Mouse (Mus musculus): ENCODE data around the gene Tctn1. TPM values are rescaled to one million over a fixed set of nuclear protein-coding genes. Genes with fewer than 3 reads are reported as not detected.
A peak's percentile ranks its signal among the peaks of the same experiment; 100 is the strongest.

The Tctn1 gene
- total RNA-seq, 2 experiments from 2014 or later: 2.4 to 3.0 TPM

DNA sequence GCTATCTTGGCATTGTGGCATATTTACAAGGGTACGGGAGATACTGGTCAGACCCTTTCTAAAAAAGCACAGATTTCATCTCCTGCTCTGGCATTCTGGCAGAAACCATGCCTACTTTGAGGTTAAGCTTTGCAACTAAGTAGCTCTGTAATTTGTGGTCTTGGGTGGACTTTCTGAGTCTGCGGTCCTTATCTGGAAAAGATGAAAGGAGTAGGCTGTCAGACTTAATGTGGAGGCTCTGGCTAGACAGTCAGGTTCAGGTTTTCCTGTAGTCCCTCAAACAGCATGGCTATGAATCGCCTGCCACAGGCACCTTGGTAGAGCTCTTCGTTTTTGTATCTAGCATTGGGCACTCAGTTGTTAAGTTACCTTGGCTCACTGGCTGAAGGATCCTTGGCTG lies 22.8 kb upstream of the Tctn1 start:
- DNase-seq: no peak
- intact Hi-C loops (cut with DNase I; ENCODE audit: low total_unique reads): no loop called here

DNA sequence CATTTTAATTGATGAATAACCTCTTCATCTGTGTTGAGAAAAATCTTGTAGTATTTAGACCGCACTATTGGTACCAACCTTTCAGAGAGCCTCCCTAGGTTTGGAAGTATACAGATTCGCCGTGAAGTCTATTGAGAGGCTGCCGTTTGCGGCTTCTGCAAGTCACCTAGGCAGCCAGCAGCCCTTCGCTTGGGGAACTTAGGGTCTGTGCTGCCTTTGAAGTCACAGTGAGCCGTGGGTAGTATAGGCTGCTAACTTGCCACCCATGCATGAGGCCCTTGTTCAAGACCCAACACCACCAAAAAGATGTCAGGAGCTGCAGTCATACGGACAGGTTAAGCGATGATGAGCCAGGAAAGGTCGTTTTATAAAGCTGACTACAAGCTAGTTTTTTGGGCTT lies 21.9 kb upstream of the Tctn1 start:
- no peak for DNase-seq
- intact Hi-C loops (cut with DNase I; ENCODE audit: low total_unique reads): no loop called here

DNA sequence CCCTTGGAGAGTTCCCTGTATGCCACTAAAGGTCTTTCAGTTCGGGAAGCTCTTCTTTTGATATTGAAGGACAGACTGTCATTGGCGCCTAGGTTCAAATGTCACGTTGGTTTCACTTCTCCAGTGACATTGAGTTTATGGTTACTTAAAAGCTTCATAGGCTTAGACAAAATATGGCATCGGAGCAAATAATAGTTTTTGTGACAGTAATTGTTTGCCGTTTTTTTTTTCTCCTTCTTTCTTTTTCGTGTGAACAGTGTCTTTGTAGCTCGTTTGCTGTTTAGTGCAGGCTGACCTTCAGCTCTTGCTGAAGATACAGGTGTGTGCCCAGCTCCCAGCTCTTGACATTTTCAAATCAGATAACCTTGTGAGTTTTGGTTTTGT lies 21.5 kb upstream of the Tctn1 start:
- intact Hi-C loops (cut with DNase I; ENCODE audit: low total_unique reads): no loop called here
- no peak for DNase-seq

DNA sequence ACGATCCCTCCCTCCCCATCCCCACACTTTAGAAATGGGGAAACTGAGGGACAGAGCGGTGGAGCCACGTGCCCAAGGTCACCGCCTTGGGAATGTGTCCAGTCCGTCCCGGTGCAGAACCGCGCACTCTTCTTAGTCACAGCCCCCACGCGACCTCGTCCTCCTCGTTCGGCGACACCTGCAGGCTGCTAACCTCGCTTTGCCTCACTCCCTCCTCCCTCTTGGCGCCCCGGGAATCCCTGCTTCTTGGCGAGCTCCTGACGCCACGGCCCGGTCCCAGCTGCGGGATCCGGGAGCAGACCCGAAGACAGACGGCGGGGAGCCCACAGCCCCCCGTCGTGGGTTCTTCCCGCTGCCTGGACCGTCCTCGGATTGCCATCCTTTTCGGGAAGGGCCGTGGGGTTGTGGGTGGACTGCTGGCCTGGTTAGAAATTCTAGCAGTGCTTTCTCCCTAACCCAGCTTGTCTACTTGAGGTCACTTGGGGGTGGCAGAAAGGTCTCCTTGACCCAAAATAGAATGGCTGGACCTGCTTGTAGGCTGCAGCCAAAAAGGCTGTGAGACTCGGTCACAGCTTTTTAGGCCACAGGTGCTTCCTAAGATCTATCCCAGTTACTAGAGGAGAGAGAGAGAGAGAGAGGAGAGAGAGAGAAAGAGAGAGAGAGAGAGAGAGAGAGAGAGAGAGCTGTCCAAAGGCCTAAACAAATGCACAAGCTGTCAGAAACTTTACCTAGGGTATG lies 20.9 kb upstream of the Tctn1 start:
- peak; percentile 69 for DNase-seq
- intact Hi-C loops (cut with DNase I; ENCODE audit: low total_unique reads): no loop called here

DNA sequence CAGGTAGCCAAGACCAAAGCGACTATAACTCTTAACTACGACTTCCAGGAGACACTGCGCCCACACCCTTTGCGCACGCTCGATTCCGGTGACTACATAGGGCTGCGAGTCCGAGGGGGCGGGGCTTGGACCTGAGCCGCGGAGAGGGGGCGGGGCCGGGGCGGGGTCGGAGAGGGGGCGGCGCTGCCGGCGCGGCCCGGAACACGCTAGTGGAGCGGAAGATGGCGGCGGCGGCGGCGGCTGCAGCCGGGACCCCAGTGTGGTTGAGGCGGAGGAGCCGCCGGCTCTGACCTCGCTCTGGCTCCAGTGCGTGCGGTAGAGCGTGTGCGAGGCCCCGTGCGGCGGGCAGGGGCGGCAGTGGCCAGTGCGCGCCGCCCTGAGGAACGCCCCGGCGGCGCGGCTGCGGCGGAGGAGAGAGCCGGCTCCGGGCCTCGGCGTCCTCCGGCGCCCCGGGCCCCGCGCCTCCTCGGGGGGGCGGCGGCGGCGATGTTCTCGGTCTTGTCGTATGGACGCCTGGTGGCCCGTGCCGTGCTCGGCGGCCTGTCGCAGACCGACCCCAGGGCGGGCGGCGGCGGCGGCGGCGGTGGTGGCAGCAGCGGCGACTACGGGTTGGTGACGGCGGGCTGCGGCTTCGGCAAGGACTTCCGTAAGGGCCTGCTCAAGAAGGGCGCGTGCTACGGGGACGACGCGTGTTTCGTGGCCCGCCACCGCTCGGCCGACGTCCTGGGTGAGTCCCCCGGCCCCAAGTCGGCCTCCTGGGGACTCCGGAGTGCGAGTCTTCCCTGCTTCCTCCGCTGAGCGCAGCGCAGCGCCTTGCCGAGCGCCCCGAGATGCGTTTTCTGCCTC lies 20.1 kb upstream of the Tctn1 start, which contains the start of gene Pptc7:
Gene Pptc7 (plus strand): TSS at position 183 of the 846 bp plus-strand sequence.
- intact Hi-C loops (cut with DNase I; ENCODE audit: low total_unique reads): no loop called here
- peak; percentile 93 for DNase-seq

DNA sequence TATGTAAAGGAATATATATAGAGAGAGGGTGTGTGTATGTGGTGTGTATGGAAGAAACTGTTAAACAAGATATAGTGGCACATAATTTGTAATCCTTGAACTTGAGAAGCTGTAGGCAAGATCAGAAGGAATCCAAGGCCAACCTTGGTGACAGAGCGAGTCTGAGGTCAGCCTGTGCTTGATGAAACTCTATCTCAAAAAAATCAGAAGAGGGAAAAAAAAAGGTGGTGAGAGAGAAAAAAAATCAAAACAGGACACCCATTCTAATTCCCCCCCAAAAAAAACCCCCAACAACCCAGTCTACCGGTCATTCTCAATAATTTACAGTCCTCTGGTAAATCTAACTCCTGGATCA lies 19.5 kb upstream of the Tctn1 start:
- no peak for DNase-seq

DNA sequence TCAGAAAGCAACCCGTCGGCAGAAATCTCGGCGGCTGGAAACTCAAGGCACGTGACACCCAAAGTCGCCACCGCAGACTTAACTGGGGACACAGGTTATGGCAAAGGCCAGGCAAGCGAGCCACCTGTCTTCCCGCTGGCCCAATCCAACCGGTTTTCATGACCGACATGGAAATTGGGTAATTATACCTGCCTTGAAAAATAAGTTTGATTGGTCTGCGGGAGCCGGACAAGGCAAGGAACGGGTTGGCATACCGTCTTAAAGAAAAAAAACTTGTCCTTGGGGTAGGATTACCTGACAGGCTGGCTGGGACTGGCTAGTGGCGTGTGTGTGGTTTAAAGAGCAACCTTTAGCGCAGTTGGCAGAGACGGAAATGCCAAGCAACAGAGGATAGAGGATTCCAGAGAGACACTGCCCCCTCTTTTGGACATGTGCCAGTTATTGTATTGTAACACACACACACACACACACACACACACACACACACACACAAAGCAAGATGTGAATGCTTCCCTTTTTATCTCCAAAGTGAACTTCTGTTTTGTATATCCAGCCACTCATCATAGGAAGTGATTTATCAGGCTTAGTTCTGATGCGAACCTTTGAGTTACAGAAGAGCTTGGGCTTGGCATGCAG lies 16.7 kb upstream of the Tctn1 start:
- peak; percentile 66 for DNase-seq
- intact Hi-C loops (cut with DNase I; ENCODE audit: low total_unique reads): no loop called here

More for the DNA sequence above, 19.5 kb upstream of the Tctn1 start:
- intact Hi-C loops (cut with DNase I; ENCODE audit: low total_unique reads): no loop called here

DNA sequence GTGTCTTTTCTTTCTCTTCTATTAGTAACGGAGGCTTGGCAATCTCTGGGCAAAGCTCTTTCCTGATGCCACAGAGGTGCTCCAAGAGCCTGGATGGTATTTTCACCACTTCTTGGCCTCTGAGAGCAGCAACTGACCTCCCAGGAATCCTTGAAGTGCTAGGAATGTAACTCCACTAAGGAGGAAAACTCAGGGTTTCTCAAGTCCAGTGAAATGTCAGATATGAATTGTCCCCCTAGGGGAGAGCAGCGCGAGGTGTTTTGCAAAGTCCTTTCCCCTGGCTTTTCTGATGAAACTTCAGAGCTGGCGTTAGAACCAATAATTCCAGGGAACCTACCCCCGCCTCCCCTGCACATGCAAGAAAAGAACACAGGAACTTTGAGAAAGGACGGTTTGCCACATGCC lies 16.2 kb upstream of the Tctn1 start:
- intact Hi-C loops (cut with DNase I; ENCODE audit: low total_unique reads): no loop called here
- no peak for DNase-seq

DNA sequence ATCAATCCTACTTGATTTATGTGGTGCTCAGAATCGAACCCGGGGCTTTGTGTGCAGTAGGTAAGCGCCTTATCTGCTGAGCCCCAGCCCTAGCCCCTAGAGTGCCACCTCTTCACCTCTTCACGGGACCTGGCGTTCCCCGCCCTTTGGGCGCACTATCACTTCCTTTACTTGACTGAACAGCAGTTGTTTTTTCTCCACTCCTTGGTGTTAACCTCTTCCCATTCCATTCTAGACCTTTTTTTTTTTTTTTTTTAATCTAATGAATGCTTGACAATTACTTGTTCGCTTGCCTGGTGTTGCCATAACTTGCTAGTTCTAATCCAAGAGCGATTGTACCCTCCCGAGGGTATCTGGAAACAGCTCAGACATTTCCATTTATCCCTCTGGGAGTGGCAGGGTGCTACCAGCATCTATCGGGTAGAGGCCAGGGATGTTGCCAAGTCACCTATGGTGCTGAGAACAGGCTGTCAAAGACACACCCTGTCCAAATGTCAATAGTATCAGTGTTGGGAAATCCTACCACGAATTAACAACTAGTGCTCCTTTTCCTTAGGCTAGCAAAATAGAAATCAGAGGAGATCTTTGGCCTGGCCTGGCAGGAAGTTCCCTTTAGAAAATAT lies 15.7 kb upstream of the Tctn1 start:
- intact Hi-C loops (cut with DNase I; ENCODE audit: low total_unique reads): no loop called here
- DNase-seq: no peak

DNA sequence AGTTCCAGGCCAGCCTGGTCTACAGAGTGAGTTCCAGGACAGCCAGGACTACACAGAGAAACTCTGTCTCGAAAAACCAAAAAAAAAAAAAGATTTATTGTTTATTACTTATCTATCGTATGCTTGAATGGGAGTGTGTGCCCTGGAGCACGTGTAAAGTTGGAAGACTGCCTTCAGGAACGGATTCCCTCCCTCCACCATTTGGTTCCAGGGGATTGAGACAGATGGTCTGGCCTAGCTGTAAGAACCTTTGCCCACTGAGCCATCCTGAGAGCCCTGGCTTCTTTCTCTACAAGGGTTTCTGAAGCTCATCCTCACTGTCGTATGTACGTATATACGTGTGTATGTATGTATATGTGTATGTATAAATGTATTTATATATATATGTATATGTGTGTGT lies 14.7 kb upstream of the Tctn1 start:
- intact Hi-C loops (cut with DNase I; ENCODE audit: low total_unique reads): no loop called here
- no peak for DNase-seq

DNA sequence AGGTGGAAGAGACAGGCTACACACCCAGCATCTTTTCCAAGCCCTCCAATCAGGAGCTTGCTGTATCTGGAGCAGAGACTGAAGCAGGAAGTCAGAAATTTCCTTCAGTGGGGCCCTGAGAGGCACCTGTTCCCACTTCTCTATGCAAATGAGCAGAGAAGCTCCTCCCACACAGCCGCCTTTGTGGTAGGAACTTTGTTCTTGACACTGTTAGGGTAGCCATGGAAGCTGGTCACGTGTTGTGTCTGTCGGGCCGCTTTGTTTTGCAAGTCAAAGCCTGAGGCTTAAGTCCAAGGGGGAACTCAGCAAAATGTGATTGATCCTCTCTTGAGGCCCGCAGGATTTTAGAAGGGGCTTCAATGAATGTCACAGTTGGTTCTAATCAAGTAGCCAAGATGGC lies 10.5 kb upstream of the Tctn1 start:
- intact Hi-C loops (cut with DNase I; ENCODE audit: low total_unique reads): no loop called here
- no peak for DNase-seq

DNA sequence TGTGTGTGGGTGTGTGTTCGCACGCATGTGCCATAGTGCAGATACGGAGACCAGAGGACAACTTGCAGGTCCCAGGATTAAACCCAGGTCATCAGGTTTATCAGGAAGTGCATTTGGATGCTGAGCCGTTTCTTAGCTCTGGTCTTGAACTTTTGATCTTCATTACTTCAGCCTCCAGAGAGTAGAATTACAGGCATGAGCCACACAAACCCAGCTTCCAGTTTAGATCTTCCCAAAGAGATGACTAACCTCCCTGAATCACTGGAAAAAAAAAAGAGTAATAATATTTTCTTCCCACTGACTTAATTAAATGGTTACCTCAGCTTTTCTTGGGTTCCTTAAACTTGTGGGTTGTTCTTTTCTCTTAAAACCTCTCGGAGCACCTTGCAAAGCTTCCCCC lies 8.6 kb upstream of the Tctn1 start:
- no peak for DNase-seq
- intact Hi-C loops (cut with DNase I; ENCODE audit: low total_unique reads): no loop called here

DNA sequence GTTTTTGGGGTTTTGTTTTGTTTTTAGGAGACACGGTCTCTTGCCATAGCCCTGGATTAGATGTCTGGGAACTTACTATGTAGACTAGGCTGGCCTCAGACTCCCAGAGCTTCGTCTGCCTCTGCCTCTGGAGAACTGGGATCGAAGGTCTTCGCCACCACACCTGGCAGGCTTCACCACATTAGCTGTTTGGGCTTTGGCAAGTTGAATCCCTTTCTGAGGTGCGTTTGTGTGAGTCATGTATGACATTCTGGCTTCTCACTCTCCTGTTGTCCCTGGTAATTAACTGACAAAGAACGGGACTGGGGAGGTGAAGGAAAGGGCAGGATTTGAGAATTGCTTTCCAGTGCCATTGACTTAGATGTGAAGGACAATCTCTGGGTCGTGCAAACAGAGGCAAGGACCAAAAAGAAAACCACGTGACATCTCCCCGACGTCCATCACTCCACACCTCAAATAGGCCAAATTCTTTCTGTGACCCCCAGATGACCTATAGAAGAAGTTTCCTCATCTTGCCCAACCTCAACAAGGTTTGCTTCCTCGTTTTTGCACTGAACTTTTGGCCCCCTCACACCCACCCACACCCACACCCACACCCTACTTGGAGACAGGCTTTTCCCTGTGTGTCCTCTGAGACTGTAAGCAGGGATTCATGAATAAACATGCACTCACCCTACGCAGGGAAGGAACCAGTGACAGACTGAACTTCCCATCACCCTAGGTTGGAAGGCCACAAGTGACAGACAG lies 4.8 kb upstream of the Tctn1 start:
- intact Hi-C loops (cut with DNase I; ENCODE audit: low total_unique reads): no loop called here
- DNase-seq: no peak

DNA sequence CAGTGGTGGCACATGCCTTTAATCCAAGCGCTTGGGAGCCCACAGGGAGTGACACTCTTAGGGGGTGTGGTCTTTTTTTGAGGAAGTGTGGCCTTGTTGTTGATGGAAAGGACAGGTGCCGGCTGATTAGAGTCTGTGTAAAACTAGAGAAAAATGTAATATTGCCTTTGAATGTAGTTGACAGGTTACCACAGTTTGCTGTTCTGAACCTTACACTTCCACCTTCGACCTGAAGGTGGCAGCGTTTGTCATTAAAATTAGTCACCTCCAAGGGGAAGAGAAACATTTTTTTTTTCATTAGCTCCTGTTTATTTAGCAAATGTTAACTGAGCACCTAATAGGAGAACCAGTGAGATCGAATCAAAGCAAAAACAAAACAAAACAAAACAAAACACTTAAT lies 3.6 kb upstream of the Tctn1 start:
- peak; percentile 67 for DNase-seq
- intact Hi-C loops (cut with DNase I; ENCODE audit: low total_unique reads): loop anchor here (2.0 kb wide), 1 partner anchor 73 kb away; no protein-coding TSS in a partner anchor

DNA sequence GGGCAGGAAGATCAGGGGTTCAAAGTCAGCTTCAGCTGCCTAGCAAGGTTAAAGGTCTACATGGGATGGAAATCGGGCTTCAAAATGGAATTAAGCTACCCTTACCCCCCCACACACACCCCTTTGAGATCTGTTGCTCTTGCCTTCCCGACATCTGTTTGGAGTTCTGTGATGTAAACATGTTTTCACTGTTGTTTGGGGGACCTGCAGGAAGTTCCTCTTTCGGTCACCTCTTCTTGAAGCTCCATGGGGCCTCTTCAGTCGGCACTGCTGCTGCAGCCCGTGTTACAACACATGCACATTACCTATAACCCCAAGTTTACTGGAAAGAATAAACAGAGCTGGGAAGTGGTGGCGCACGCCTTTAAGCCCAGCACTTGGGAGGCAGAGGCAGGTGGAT lies 2.9 kb upstream of the Tctn1 start:
- DNase-seq: no peak
- intact Hi-C loops (cut with DNase I; ENCODE audit: low total_unique reads): loop anchor here (2.0 kb wide), 1 partner anchor 74 kb away; no protein-coding TSS in a partner anchor

DNA sequence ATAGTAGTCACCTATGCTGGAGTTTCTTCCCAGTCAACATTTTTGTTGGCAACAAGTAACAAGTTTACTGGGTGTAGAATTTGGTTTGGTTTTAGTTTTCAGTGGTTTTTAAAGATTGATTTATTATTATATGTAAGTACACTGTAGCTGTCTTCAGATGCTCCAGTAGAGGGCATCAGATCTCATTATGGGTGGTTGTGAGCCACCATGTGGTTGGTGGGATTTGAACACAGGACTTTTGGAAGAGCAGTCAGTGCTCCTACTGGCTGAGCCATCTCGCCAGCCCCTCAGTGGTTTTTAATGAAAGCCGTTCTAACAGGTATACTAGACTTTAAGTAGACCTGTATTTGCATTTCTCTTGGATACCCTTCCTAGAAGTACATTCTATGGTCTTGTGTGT lies 1.7 kb upstream of the Tctn1 start:
- no peak for DNase-seq
- intact Hi-C loops (cut with DNase I; ENCODE audit: low total_unique reads): loop anchor here (2.0 kb wide), 1 partner anchor 75 kb away; no protein-coding TSS in a partner anchor

DNA sequence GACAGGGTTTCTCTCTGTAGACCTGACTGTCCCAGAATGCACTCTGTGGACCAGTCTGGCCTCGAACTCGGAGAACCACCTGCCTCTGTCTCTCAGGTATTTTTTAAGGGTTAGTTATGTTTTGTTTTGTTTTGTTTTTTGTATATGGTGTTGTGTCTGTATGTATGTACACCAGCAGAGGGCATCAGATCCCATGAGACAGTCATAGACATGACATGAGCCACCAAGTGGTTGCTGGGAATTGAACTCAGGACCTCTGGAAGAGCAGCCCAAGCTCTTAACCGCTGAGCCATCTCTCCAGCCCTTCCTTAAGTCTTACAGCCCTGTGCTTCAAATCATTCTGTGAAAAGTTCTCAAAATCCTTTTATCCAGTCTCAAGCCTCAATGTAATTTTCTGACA lies 927 bp upstream of the Tctn1 start:
- intact Hi-C loops (cut with DNase I; ENCODE audit: low total_unique reads): no loop called here
- DNase-seq: no peak

DNA sequence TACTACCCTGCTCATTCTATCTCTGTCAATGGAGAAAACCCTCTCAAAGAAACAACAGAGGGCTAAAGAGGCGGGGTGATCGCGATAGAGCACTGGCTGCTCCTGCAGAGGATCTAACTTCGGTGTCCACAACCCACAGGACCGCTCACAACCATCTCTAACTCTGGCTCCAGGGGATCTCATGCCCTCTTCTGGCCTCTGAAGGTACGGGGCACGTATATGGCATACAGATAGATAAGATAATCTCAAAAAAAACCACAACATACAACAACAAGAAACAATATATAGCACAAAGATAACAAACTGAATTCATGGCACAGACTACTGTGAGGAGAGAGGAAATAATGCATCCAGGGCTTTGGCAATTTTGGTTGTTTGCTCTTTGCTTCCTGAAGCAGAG lies 2.2 kb downstream of the Tctn1 start:
- DNase-seq: no peak
- intact Hi-C loops (cut with DNase I; ENCODE audit: low total_unique reads): loop anchor here (5.0 kb wide), 1 partner anchor 130 kb away; no protein-coding TSS in a partner anchor

DNA sequence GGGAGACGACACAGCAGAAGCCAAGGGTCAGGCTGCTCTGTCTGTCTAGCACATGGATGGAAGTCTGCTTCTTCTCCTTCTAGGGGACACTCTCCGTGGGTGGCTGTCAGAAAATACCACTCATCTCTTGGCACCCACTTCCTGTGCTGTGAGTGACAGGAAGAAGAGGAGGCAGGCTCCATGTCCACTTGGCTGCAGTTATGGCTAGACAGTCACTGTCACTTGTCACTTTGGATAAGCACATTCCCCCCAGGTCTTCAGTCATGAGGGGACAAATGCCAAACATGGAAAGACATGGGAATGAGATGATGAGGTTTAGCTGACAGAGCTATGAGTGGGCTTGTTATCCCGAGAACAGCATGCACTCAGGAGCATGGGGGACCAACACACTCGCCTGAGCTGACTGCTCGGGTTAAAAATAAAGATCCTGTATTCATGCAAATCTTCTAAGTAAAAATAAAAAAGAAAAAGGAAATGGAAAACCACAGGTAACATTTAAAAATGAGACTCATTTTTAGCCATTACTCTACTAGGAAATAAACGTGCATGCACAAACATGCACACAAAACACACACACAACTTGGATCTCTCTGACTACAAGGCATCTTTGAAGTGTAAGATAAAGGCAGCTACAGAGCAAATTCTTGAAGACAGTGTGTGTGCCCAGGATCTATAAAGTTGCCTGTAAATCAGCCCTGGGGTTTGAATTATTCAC lies 6.1 kb downstream of the Tctn1 start:
- no peak for DNase-seq
- intact Hi-C loops (cut with DNase I; ENCODE audit: low total_unique reads): no loop called here

All from gastrocnemius, postnatal 14 days (tissue).